Mouse (Mus musculus) CH12F3 (cell line): ENCODE data around the gene Tlk2.

ENCODE experiments used
- in situ Hi-C: fragments of 300-500 bp; cut with MboI; formaldehyde crosslinking; loops from 2 replicates; pipeline ENCODE4 v1.14.3; 2020; ENCODE audit warnings: low sequenced_read_pairs

Gene Tlk2

DNA sequence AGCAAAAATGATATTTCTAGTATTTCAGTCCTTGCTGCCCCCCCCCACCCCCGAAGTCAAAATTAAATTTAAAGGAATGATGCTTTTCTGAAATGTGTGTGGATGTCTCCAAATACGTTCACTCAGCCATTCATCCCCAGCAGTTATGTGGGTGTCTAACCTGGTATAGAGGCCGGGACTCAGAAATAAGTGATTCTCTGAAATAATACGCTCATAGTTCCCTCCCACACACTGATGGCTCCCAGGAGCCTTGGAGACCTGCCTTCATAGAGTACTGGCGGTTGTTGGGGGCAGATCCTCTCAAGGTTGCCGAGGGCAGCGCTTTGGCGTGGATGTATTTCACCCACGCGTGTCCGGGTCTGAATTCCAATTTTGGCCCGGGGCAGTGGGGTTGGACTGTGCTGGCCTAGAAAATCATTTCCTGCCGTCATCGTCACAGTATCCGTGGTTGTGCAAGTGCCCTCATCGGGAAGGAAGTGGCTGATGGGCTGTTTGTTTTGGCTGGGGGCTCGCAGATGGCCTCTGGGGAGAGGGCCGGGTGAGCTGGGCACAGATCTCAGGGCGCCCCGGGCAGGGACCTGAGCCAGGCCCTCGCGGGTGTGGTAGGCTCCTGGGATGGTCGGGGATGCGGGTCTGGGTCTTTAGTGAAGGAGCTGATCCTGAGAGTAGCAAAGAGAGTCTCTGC, 132.8 kb downstream of the Tlk2 start:
- in situ Hi-C loops, result no loop called here

DNA sequence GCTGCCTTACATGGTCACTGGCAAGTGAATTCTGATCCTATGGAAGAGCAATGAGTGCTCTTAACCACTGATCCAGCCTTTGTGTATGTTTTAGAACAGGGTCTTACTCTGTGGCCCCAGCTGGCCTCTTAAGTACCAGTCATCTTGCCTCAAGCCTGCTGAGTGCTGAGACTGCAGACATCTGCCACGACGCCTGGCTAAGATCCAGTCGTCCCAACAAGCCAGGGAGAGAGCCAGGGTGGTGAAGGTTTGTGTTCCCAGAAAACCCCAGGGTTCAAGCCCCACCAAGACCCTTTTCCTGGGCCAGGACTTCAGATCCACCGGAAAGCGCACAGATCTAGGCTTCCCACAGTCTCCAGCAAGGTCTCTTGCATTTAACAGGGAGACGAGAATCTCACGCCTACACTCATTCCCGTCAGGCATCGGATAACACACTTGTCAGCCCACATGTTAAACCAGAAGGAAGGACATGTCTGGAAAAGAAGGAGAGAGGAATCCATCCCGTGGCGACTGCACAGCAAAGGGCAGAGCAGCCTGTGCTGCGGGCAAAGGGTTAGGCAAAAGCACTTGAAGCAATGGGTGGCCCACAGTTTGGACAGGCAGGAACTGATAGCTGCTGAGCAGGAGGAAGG, 133.8 kb downstream of the Tlk2 start:
- in situ Hi-C loops, result no loop called here

DNA sequence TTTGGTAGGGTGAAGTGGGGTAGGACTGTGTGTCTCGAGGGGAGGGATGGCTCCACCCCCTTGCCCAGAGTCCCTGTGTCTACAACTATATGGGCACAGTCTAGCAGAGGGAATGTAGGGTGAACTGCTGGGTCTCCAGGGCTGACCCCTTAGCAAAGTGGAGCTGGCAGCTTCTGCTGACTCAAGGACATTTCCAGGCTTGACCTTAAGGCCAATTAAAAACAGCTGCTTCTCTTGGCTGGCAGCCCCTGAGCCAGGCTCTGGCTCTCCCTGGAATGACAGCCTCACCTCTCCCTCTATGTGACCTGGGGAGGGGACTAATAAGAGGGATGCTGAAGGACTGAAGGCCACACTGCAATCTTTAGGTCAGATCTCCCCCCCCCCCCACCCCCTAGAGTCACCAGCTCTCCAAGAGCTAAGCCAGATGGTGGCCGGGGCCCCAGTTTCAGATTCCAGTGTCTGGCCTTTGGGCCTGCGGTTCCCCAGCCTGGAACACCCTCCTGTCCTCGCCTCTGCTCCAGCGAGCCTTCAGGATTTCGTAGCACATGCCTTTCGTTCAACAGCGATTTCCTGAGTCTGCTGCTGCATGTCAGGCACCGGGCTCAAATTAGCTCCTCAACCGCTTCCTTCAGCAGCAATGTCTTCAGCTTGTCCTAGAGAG, 134.5 kb downstream of the Tlk2 start:
- in situ Hi-C loops, result no loop called here

DNA sequence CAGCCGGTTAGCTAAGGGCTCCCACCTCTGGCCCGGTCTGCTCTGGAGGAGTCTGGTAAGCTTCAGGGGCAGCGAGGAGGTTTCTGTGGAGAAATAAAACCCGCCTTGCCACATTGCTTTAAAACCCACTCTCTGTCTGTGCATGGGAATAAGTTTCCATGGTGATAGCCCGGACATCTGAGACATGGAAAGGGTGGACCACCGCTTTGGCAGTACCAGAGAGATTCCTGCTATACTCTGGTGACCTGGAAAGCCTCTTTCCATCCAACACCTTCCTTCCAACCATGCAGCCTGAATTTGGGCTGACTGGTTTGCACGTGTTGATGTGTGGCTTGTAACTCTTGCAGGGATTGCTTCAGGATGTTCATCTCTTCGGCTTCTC, 135.0 kb downstream of the Tlk2 start:
- in situ Hi-C loops, result no loop called here

DNA sequence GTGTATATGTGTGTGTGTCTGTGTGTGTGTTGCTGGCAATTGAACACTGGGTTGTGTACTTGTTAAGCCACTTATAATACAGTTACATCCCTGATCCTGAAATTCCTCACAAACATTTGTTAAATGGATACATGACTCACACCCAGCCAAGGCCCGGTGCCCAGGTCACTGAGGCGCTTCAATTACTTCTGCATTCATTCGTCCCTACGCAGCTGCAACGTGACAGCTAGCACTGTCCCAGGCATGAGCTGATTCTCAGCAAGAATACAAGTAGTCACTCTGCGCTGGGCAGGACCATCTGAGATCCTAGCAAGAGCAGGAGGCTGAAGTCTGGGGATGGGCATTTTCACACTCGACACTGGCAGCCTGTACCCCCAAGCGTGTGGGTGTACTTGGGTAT, 136.7 kb downstream of the Tlk2 start:
- in situ Hi-C loops, result no loop called here

DNA sequence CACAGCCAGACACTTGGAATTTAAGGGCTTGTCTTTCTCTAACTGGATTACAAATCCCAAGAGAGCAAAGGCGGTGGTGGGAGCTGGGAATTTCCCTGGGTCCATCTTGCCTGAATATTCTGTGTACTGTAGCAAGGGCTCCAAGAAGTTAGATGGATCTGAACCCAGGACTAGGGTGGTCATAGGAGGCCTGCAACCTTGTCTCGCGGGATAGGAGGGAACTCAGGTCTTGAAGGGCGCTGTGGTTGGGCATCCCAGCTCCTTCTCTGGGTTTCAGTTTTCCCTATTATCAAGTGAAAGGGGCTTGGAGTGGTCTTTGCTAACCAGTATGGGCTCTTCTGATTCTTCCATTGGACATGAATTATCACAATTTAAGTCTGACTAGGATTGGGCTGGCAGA, 137.5 kb downstream of the Tlk2 start:
- in situ Hi-C loops, result no loop called here

DNA sequence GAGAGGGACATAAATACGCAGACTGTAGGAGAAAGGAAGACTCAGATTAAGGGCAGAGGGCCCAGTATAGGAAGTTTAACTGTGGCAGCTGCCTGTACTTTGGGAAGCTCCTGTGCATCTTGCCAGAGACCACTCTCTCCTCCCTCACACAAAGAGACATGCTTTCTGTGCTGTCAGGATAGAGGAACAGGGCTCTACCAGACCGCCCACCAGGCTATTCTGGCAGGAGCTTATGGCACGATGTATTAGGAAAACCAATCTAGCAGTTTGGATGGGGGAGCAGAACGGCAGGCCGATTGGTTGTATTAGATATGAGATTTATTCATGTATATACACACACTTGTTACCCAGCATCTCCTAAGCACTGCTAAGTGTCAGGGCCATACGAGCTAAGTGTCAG, 139.2 kb downstream of the Tlk2 start:
- in situ Hi-C loops, result no loop called here

DNA sequence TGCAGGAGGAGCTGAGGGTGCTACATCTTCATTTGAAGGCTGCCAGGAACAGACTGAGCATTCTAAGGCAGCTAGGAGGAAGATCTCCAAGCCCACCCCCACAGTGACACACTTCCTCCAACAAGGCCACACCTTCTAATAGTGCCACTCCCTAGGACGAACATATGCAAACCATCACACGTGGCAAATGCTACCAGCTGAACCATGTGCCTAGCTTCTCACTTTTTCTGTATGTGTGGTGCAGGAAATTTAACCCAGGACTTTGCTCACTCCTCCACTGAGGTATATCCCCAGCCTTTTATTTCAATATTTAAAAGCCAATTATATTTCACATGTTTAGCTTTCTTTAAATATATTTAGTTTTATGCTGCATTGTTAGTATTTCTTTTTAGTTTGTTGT, 142.5 kb downstream of the Tlk2 start:
- in situ Hi-C loops, result no loop called here

DNA sequence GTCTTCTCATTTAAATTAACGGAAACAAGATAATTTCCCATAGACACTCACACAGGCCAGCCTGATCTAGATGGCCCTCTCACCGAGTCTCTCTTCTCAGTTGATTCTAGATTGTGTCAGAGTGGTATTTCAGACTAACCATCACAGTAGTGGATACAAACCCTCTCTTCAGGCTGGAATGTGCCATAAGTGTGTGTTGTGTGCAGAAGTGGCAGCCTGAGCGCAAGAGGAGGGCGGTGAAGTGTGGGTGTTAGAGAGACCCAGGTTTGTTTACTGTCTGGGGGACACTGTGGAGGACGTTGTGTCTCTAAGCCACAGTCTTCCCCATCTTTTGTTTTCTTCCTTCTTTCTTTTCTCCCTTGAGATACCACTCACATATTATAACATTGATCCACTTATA, 144.9 kb downstream of the Tlk2 start:
- in situ Hi-C loops, result no loop called here

DNA sequence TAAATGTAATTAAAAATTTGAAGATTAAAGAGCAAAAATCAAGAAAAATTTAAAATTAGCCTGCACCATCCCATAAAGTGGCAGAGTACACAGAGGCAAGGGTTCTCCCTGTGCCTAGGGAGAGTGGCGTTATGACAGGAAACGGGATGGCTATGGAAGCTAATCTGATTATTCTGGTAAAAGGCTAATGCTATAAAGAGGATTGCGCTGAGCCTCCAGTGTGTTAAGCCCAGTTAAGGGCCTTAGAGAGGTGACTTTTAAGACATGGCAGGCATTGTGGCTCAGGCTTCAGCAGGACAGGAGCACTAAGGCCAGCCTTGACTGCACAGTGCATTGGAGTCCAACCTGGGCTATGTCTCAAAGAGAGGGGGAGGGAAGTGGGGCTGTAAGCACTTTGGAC, 148.5 kb downstream of the Tlk2 start:
- in situ Hi-C loops, result no loop called here

DNA sequence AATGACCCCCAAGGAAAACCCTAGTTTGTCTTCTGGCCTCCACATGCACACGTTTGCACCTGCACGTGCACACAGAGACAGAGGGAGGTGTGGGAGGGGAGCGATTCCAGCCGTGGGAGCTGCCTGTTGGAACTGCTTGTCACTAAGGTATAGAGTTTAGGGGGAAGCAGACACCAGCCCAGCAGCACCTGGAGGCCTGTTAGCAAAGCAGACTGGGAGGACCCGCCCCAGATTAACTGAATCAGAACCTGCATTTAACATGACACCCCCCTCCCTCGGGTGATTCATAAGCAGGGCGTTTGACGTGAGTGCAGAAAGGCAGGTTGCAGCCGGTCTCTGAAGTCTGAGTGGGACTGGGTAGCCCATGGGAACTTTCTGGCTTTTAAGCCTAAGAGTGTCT, 151.4 kb downstream of the Tlk2 start:
- in situ Hi-C loops, result no loop called here

DNA sequence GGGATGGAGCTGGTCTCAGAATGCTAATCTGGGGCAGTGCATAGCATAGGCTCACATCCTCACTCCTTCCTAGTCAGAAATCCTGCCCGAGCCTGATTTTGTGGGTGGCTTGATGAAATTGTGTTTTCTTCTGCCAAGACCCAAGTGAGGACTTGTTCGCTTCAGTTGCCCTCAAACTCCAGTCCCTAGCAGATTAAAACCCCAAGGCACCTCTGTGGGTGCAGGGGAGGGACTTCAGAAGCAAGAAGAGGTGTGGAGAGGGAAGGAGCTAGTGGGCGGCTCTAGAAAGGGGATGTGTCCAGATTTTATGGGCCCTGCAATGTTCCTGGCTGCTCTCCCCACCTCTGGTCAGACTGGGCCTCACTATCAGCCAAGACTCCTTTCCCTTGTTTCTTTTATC, 152.5 kb downstream of the Tlk2 start:
- in situ Hi-C loops, result no loop called here

DNA sequence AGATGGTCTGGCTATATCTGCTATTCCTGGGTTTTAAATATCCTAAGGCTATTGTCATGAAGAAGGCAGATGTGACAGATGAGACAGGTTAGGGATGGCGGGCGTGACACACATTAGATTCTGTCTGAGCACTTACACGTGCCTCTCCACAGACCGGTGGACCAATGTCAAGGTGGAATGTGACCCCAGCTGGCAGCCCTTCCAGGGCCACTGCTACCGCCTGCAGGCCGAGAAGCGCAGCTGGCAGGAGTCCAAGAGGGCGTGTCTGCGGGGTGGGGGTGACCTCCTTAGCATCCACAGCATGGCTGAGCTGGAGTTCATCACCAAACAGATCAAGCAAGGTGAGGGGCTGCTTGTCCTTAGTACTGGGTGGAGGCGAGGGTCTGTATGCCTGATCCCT, 153.1 kb downstream of the Tlk2 start:
- in situ Hi-C loops, result no loop called here

DNA sequence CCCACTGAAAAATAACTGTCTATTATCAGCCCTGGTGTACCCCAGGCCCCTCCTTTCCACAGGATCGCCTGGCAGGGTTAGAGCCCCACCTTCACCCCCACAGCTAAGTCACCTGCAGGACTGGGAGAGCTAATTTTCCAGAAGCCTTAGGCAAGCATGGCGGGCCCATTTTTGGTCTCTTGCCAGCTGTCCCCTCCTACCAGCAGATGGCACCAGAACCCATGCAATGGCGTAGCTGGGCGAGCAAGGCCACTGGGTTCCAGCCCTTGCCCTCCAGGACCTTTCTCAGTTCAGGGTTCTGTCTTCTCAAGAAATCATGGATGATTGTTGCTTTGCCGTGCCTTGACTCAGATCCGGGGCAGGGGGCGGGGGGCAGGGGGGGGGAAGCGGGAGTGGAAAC, 153.9 kb downstream of the Tlk2 start:
- in situ Hi-C loops, result no loop called here
